Mouse (Mus musculus) effector memory CD4-positive, alpha-beta T cell, adult 5 months (primary cell): Measurements from ENCODE around the gene Ttc19. TPM values are rescaled to one million over a fixed set of nuclear protein-coding genes. Genes with fewer than 3 reads are reported as not detected.

Experiments used
- polyA plus RNA-seq: library from polyadenylated mRNA; unstranded; fragments of 100-300 nt; shearing (Covaris generic); gene quantifications from one replicate; pipeline ENCODE4 v1.2.1, GENCODE M21; 2017

Ttc19 gene
- 47.6 TPM for polyA plus RNA-seq

DNA sequence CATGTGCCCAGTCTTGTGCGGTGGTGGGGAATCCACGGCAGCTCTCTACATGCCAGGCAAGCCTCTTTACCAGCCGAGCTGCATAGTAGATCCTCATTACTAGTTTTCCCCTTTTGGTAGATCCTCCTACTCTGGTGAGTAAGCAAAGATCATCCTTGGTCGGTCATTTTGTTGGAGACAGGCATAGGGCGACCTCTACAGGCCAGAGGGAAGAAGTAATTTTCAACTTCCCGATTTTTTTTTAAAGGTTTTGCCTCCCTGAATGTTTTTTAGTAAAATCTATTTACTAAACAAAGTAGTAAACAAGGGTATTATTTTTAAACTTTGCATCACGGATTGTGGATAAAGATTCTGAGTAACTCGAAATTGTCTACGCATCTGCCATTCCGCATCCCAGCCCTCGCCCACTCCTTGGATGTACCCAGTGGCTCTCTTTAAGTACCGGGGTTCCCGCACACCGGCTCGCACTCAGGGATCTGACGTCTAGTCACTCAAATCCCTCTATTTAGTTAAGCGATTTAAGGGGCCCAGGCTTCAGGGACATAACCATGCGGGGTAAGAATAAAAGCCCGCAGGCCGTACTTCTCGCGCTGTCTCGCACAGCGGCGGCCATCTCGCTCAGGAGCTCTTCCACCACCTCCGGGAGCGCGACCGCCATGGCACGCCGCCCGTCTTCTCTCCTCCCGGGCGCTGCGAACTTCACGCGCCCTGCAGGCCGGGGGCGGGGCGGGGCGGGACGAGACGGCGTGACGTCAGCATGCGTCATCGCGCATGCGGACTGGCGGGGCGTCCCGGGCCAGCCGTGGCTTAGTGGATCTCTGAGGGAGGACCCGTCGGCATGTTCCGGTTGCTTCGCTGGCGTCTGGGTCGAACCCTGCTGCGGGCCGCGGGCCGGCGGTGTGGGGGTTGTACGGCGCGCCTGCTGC lies at the start of gene Ttc19, which contains the start of gene Zswim7:
Gene Ttc19 (plus strand): TSS at position 799 of the 926 bp plus-strand sequence.
Gene Zswim7 (minus strand): TSS at position 701 of the 926 bp plus-strand sequence.

DNA sequence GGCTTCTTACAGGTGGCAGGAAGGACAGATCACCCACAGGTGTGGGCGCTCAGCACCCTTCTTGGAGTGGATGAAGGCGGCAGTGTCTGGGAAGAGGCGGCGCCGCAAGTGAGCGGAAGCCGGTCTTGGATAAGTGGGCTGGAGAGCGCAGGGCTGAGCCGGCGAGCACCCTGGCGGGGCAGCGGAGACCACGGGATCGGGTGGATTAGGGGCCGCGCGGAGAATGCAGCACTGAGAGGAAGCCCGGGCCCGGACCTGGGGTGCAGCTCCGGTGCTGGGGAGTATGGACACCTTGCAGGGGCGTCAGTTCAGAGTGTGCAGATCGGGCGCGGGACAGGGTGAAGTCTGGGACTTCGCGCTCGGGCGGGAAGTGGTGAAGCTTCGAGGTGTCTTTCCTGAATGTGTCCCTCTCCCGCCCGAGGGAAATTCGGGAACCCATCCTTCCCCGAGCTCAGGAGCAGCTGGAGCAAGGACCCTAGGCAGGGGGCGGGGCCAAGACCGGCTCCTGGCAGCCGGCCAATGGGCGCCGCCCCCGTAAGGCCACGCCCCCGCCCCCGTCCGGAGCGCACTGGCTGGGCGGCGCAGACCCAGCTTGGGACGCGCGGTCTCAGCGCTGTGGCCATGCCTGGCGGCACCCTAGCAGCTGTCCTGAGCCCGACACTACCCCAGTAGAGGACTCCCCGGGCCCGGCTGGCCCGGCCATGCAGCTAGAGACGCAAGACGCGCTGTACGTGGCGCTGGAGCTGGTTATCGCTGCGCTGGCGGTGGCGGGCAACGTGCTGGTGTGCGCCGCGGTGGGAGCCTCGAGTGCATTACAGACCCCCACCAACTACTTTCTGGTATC lies 32.6 kb upstream of the Ttc19 start, which contains the start of gene Adora2b:
Gene Adora2b (plus strand): TSS at position 584 of the 844 bp plus-strand sequence.

Other genes with a start within 250 kb of the Ttc19 start
- not detected for gene Adora2b, start 32.5 kb upstream of the Ttc19 start, polyA plus RNA-seq
- gene Zswim7, start 98 bp upstream of the Ttc19 start, polyA plus RNA-seq: 9.9 TPM
- gene Pigl, start 177.0 kb downstream of the Ttc19 start, polyA plus RNA-seq: 9.1 TPM
- gene Ncor1, start 177.1 kb downstream of the Ttc19 start, polyA plus RNA-seq: 378 TPM